13 mouse cellular contexts compared by ENCODE assay signal in the genomic region with DNA sequence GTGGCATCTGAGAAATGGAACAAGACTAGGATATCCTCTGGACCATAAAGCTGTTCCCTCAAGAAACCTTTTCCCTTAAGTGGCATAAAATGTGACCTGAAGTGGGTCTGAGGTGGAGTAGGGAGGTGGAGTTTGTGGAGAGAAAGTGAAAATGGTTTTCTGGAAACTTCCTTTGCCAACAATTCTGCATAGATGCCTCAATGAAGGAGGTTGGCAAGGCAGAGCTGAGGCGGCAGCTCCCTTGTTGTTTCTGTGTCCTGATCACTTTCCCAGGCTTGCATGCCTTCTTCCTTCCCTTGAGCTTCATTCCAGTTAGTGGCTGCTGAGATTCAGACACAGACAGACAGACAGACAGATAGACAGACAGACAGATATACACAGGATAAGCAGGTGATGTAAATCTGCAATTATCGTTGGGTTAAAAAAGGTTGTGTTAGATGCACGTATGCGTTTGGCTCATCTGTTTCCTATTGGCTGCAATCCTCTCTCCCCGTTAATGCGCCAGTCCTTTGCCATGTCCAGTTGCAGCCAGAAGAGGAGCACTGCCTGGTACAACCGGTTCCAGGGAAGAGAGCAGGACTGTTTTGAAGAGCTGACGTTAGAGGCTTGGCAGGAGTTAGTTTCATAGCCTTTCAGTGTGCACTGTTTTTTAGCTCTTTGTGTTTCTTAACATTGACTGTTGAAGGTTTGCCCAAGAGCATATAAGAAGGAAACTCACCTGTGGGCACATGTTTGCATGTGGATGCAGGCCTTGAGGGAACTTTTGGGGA.
DNase-seq lines count a peak whose midpoint lies in the region; ATAC-seq and TF ChIP-seq lines count a peak whose summit lies in the region.
"Had no signal": no experiment of that assay in that cellular context is flagged by ENCODE, and none has a peak within 500 bp of the region (broad histone marks: within the 10 kb centered on the region; RNA-seq: fewer than 3 reads in every experiment).

No protein-coding gene starts in this region.

- H3K27ac ChIP-seq in heart, embryonic 11.5 days (ENCODE audit: low read depth, low read length) = peak overlapping the region; percentile 62; the same call in 1 of the 2 replicates
- no peak overlapping the region for H3K27ac ChIP-seq in liver, adult 2 months (replicated peaks; ENCODE audit: insufficient read depth, low read depth, low read length)
- H3K27ac ChIP-seq in embryonic facial prominence, embryonic 14.5 days (replicated peaks; ENCODE audit: low read depth, low read length) = peak overlapping the region; percentile 70
- H3K27ac ChIP-seq in stomach, embryonic 14.5 days (ENCODE audit: low read length) = peak overlapping the region; percentile 80; the same call in 1 of the 2 replicates

- no peaks in the 10 kb centered on the region for H3K27me3 ChIP-seq in heart, embryonic 11.5 days (ENCODE audit: control insufficient read depth, insufficient read depth, low read length)
- H3K27me3 ChIP-seq in liver, adult 2 months (ENCODE audit: control insufficient read depth, insufficient read depth, low read length) = no peaks in the 10 kb centered on the region
- H3K27me3 ChIP-seq in embryonic facial prominence, embryonic 14.5 days (replicated peaks; ENCODE audit: control insufficient read depth, insufficient read depth, low read length) = no peaks in the 10 kb centered on the region
- H3K27me3 ChIP-seq in stomach, embryonic 14.5 days (ENCODE audit: control insufficient read depth, insufficient read depth, low read length) = no peaks in the 10 kb centered on the region
- H3K27me3 ChIP-seq: midbrain, embryonic 15.5 days had no signal

- H3K4me3 ChIP-seq in heart, embryonic 11.5 days (ENCODE audit: low read depth, low read length) = no peak overlapping the region
- H3K4me3 ChIP-seq in liver, adult 2 months (ENCODE audit: insufficient read depth, low read depth, low read length) = no peak overlapping the region
- no peak overlapping the region for H3K4me3 ChIP-seq in embryonic facial prominence, embryonic 14.5 days (ENCODE audit: low read depth, low read length)
- H3K4me3 ChIP-seq in stomach, embryonic 14.5 days (ENCODE audit: low read depth, low read length) = no peak overlapping the region
- H3K4me3 ChIP-seq: midbrain, embryonic 15.5 days had no signal

- WGBS in heart, embryonic 11.5 days (ENCODE audit: insufficient replicate concordance) = 79% methylated on average over 8 of the region's 8 CpGs
- WGBS in liver, adult 2 months = 76% methylated on average over 8 of the region's 8 CpGs
- WGBS in embryonic facial prominence, embryonic 14.5 days = 78% methylated on average over 8 of the region's 8 CpGs
- WGBS in stomach, embryonic 14.5 days = 80% methylated on average over 8 of the region's 8 CpGs

- H3K9ac ChIP-seq in heart, embryonic 11.5 days (ENCODE audit: low read depth, low read length) = no peak overlapping the region; the same call in 1 of the 2 replicates
- H3K9ac ChIP-seq in liver, adult 2 months (ENCODE audit: low read depth, low read length) = no peak overlapping the region
- H3K9ac ChIP-seq in embryonic facial prominence, embryonic 14.5 days (ENCODE audit: low read depth, low read length) = no peak overlapping the region
- H3K9ac ChIP-seq in stomach, embryonic 14.5 days (replicated peaks; ENCODE audit: low read depth, low read length) = no peak overlapping the region
- H3K9ac ChIP-seq: midbrain, embryonic 15.5 days had no signal

- H3K36me3 ChIP-seq in heart, embryonic 11.5 days (ENCODE audit: control insufficient read depth, insufficient read depth, low read length) = no peaks in the 10 kb centered on the region
- no peaks in the 10 kb centered on the region for H3K36me3 ChIP-seq in liver, adult 2 months (ENCODE audit: control insufficient read depth, insufficient read depth, low read length)
- no peaks in the 10 kb centered on the region for H3K36me3 ChIP-seq in embryonic facial prominence, embryonic 14.5 days (ENCODE audit: control insufficient read depth, insufficient read depth, low read length)
- no peaks in the 10 kb centered on the region for H3K36me3 ChIP-seq in stomach, embryonic 14.5 days (ENCODE audit: control insufficient read depth, insufficient read depth, low read length)
- H3K36me3 ChIP-seq: midbrain, embryonic 15.5 days had no signal

- H3K9me3 ChIP-seq in heart, embryonic 11.5 days (replicated peaks; ENCODE audit: control insufficient read depth, low read length) = no peaks in the 10 kb centered on the region; the same call in 1 of the 2 replicates
- H3K9me3 ChIP-seq in embryonic facial prominence, embryonic 14.5 days (ENCODE audit: control insufficient read depth, low read length) = no peaks in the 10 kb centered on the region
- H3K9me3 ChIP-seq in stomach, embryonic 14.5 days (ENCODE audit: control insufficient read depth, low read depth, low read length) = no peaks in the 10 kb centered on the region
- H3K9me3 ChIP-seq: midbrain, embryonic 15.5 days had no signal

- H3K4me2 ChIP-seq in heart, embryonic 11.5 days = no peak overlapping the region
- no peak overlapping the region for H3K4me2 ChIP-seq in embryonic facial prominence, embryonic 14.5 days (ENCODE audit: low read depth, low read length)
- H3K4me2 ChIP-seq in stomach, embryonic 14.5 days (replicated peaks; ENCODE audit: low read depth, low read length) = no peak overlapping the region
- H3K4me2 ChIP-seq: midbrain, embryonic 15.5 days had no signal

- TF ChIP-seq CTCF in liver, adult 2 months (IDR thresholded peaks at IDR 0.05; ENCODE audit: low read depth, low read length) = peak; percentile 11; the same call in 1 of the 2 replicates

- no peak for TF ChIP-seq POLR2A in liver, adult 2 months (IDR thresholded peaks at IDR 0.05; ENCODE audit: extremely low read depth, insufficient read depth, low read length)

- peaks cover 64% of the 10 kb centered on the region for H3K4me1 ChIP-seq in heart, embryonic 11.5 days (ENCODE audit: control insufficient read depth, insufficient read depth, low read length)
- H3K4me1 ChIP-seq in liver, adult 2 months (ENCODE audit: control insufficient read depth, insufficient read depth, low read length) = peaks cover 12% of the 10 kb centered on the region
- peaks cover 53% of the 10 kb centered on the region for H3K4me1 ChIP-seq in embryonic facial prominence, embryonic 14.5 days (ENCODE audit: control insufficient read depth, insufficient read depth, low read length)
- peaks cover 35% of the 10 kb centered on the region for H3K4me1 ChIP-seq in stomach, embryonic 14.5 days (ENCODE audit: control insufficient read depth, insufficient read depth, low read length)

- DNase-seq in heart, postnatal 14 days = no peak
- peak; percentile 31 for DNase-seq in liver, adult 2 months (ENCODE audit: extremely low read depth, low read depth, low spot score)
- DNase-seq in liver = no peak
- no peak for DNase-seq in embryonic facial prominence, embryonic 14.5 days (ENCODE audit: low spot score)
- DNase-seq in spleen, postnatal 36 days (ENCODE audit: low spot score in 2 of 2) = no peak
- no peak for DNase-seq in ovary, postnatal 14 days (ENCODE audit: low spot score)
- DNase-seq: adrenal gland, postnatal 36 days; cerebellum, adult 11-12 months; kidney, postnatal 25 days; thymus, adult 2 months had no signal

- H3K79me2 ChIP-seq in liver, adult 2 months (ENCODE audit: control insufficient read depth, insufficient read depth, low read length) = peaks cover 13% of the 10 kb centered on the region; the same call in 1 of the 2 replicates

- intact Hi-C loops in heart, postnatal 14 days (cut with DNase I) = loop anchor here (5.0 to 10.0 kb wide), 3 partner anchors 305 to 573 kb away; a partner anchor contains a TSS

- ATAC-seq in heart, embryonic 11.5 days (replicated peaks; ENCODE audit: insufficient number of reproducible peaks, low FRiP score, low TSS enrichment) = no peak
- ATAC-seq in embryonic facial prominence, embryonic 14.5 days (ENCODE audit: low read depth) = no peak
- no peak for ATAC-seq in stomach, embryonic 14.5 days (ENCODE audit: insufficient number of reproducible peaks, insufficient read depth, low FRiP score, low read depth)
